Mouse (Mus musculus): ENCODE measurements at regions not wholly inside any gene's neighbourhood (a gene's known extent, or its start where the extent isn't known, plus 50 kb on each side); places are given as distances from the start of the nearest gene placed in this dataset.

GRCm38 (mm10) chr4:150758467-150759237, 95.1 kb upstream of the Errfi1 start:
- Histone ChIP-seq H3K36me3 (ENCODE audit: control insufficient read depth, insufficient read depth, low read length) (no peaks in the 10 kb centered on the region), H3K4me1 (ENCODE audit: control insufficient read depth, insufficient read depth, insufficient read length, low read length) (no peaks in the 10 kb centered on the region), H3K27ac (ENCODE audit: insufficient read depth, low read depth, low read length) (no peak overlapping the region), H3K27me3 (ENCODE audit: control insufficient read depth, insufficient read depth, low read length) (no peaks in the 10 kb centered on the region), H3K4me3 (ENCODE audit: low read depth, low read length) (no peak overlapping the region)
- WGBS = 71% methylated on average over 15 of the region's 15 CpGs
- no peak for TF ChIP-seq CTCF (IDR thresholded peaks at IDR 0.05; ENCODE audit: extremely low read depth, insufficient read length, insufficient replicate concordance, low read depth, low read length)
- TF ChIP-seq POLR2A (IDR thresholded peaks at IDR 0.05; ENCODE audit: low read depth, low read length) = no peak

DNA sequence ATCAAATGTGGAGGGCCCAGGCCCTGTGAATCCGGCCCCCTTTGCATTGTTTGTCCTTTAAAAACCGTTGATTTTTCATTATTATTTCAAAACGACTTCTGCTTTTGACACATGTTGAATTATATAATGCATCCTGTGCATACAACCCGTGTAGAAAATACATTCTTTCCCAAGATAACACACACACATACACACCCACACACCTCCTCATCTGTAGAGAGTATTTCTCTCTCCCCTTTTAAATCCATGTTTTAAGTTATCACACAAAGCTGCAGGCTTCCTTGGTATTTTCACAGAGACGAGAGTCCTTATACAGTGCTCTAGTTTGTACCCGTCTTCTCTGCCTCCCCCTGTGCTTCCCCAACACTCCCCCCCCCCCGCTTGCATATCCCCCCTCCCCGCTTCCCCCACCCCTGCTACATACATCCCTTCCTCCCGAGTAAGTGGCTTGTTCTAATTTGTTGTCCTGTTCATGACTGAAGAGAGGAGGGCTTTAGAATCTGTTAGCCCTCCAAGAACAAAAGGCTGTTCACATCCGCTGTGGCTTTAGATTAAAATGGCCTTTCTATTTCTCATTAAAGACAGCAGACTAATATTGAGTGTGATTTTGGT, 95.8 kb upstream of the Errfi1 start:
- H3K27ac ChIP-seq (ENCODE audit: insufficient read depth, low read depth, low read length) = no peak overlapping the region; the same call in 1 of the 2 replicates

DNA sequence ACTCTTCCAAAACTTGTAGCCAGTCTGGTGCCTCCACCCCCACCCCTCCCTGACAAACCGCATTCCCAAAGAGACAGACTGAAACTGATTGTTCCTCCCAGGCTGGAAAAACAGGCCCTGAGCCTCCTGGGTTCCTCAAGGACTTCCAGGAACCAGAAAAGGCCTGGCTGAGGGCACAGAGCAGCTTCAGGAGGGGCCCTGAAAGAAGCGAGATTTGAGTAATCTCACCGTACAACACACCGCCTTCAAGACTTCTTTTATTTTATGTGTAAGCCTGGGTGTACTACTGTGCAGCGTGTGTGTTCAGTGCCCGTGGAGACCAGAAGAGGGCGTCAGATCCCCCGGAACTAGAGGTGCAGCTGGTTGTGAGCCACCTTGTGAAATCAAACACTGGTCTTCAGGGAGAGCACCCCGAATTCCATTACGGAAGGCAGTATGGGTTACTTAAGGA, 96.4 kb upstream of the Errfi1 start:
- WGBS = 81% methylated on average over 10 of the region's 10 CpGs
- no peaks in the 10 kb centered on the region for H3K36me3 ChIP-seq (ENCODE audit: control insufficient read depth, insufficient read depth, low read length)
- no peaks in the 10 kb centered on the region for H3K4me1 ChIP-seq (ENCODE audit: control insufficient read depth, insufficient read depth, insufficient read length, low read length)

More for the DNA sequence above, 95.8 kb upstream of the Errfi1 start:
- no peaks in the 10 kb centered on the region for H3K27me3 ChIP-seq (ENCODE audit: control insufficient read depth, insufficient read depth, low read length)
- no peaks in the 10 kb centered on the region for H3K36me3 ChIP-seq (ENCODE audit: control insufficient read depth, insufficient read depth, low read length)
- no peaks in the 10 kb centered on the region for H3K4me1 ChIP-seq (ENCODE audit: control insufficient read depth, insufficient read depth, insufficient read length, low read length)
- 69% methylated on average over 10 of the region's 10 CpGs for WGBS
- no peak overlapping the region for H3K4me3 ChIP-seq (ENCODE audit: low read depth, low read length)
- TF ChIP-seq CTCF (IDR thresholded peaks at IDR 0.05; ENCODE audit: extremely low read depth, insufficient read length, insufficient replicate concordance, low read depth, low read length) (no peak), POLR2A (IDR thresholded peaks at IDR 0.05; ENCODE audit: low read depth, low read length) (no peak)

DNA sequence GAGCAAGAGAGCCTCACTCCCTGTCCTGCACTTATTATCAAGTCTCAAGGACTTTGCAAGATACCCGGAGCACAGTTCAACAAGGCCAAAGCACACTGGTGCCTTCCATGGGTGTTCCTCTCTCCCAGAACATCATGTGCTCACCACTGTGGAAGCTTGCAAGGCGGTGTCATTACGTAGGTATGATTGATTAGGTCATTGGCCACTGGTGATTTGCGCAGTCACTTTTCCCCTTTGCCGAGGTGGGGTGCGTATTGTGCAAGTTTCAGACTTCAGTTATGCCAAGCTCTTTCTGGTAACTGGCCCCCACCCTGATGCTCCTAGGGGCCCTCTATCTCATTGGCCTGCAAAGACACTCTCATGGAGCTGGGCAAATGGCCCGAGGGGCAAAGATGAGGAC, 98.3 kb upstream of the Errfi1 start:
- TF ChIP-seq POLR2A (IDR thresholded peaks at IDR 0.05; ENCODE audit: low read depth, low read length) (no peak), CTCF (IDR thresholded peaks at IDR 0.05; ENCODE audit: extremely low read depth, insufficient read length, insufficient replicate concordance, low read depth, low read length) (no peak)
- H3K4me1 ChIP-seq (ENCODE audit: control insufficient read depth, insufficient read depth, insufficient read length, low read length) = no peaks in the 10 kb centered on the region
- H3K4me3 ChIP-seq (ENCODE audit: low read depth, low read length) = no peak overlapping the region
- H3K27me3 ChIP-seq (ENCODE audit: control insufficient read depth, insufficient read depth, low read length) = no peaks in the 10 kb centered on the region
- no peaks in the 10 kb centered on the region for H3K36me3 ChIP-seq (ENCODE audit: control insufficient read depth, insufficient read depth, low read length)
- 93% methylated on average over 7 of the region's 7 CpGs for WGBS
- no peak overlapping the region for H3K27ac ChIP-seq (ENCODE audit: insufficient read depth, low read depth, low read length)

More for the DNA sequence above, 96.4 kb upstream of the Errfi1 start:
- no peaks in the 10 kb centered on the region for H3K27me3 ChIP-seq (ENCODE audit: control insufficient read depth, insufficient read depth, low read length)
- no peak overlapping the region; the same call in 1 of the 2 replicates for H3K27ac ChIP-seq (ENCODE audit: insufficient read depth, low read depth, low read length)
- H3K4me3 ChIP-seq (ENCODE audit: low read depth, low read length) = no peak overlapping the region
- TF ChIP-seq POLR2A (IDR thresholded peaks at IDR 0.05; ENCODE audit: low read depth, low read length) = no peak
- peak; percentile 31; the same call in 1 of the 2 replicates for TF ChIP-seq CTCF (IDR thresholded peaks at IDR 0.05; ENCODE audit: extremely low read depth, insufficient read length, insufficient replicate concordance, low read depth, low read length)

- Histone ChIP-seq H3K4me3 (ENCODE audit: low read depth, low read length) (no peak overlapping the region), H3K27ac (ENCODE audit: insufficient read depth, low read depth, low read length) (no peak overlapping the region), H3K27me3 (ENCODE audit: control insufficient read depth, insufficient read depth, low read length) (no peaks in the 10 kb centered on the region), H3K4me1 (ENCODE audit: control insufficient read depth, insufficient read depth, insufficient read length, low read length) (peaks cover 10% of the 10 kb centered on the region), H3K36me3 (ENCODE audit: control insufficient read depth, insufficient read depth, low read length) (no peaks in the 10 kb centered on the region)
- 85% methylated on average over 8 of the region's 8 CpGs for WGBS
- no peak for TF ChIP-seq POLR2A (IDR thresholded peaks at IDR 0.05; ENCODE audit: low read depth, low read length)
- TF ChIP-seq CTCF (IDR thresholded peaks at IDR 0.05; ENCODE audit: extremely low read depth, insufficient read length, insufficient replicate concordance, low read depth, low read length) = no peak
These were observed 100.2 kb upstream of the Slc45a1 start for GRCm38 (mm10) chr4:150752151-150752550.

GRCm38 (mm10) chr4:150750445-150751213, 98.7 kb upstream of the Slc45a1 start:
- Histone ChIP-seq H3K4me1 (ENCODE audit: control insufficient read depth, insufficient read depth, insufficient read length, low read length) (peaks cover 19% of the 10 kb centered on the region), H3K4me3 (ENCODE audit: low read depth, low read length) (no peak overlapping the region), H3K27me3 (ENCODE audit: control insufficient read depth, insufficient read depth, low read length) (no peaks in the 10 kb centered on the region), H3K27ac (ENCODE audit: insufficient read depth, low read depth, low read length) (no peak overlapping the region), H3K36me3 (ENCODE audit: control insufficient read depth, insufficient read depth, low read length) (no peaks in the 10 kb centered on the region)
- no peak for TF ChIP-seq POLR2A (IDR thresholded peaks at IDR 0.05; ENCODE audit: low read depth, low read length)
- TF ChIP-seq CTCF (IDR thresholded peaks at IDR 0.05; ENCODE audit: extremely low read depth, insufficient read length, insufficient replicate concordance, low read depth, low read length) = no peak
- WGBS = 82% methylated on average over 13 of the region's 13 CpGs
